Mouse (Mus musculus) myocyte (in vitro differentiated cells): ENCODE measurements at regions not wholly inside any gene's neighbourhood (a gene's known extent, or its start where the extent isn't known, plus 50 kb on each side); places are given as distances from the start of the nearest gene placed in this dataset.

Experiments used
- CEBPB ChIP-seq: IDR thresholded peaks from 2 replicates; pipeline ENCODE4 v1.6.1; 2011; ENCODE audit warnings: mild to moderate bottlenecking, moderate library complexity; ENCODE audit not compliant: poor library complexity, insufficient read depth, severe bottlenecking
- E2F4 ChIP-seq: IDR thresholded peaks from one replicate; pipeline ENCODE4 v1.6.1; 2011; ENCODE audit warnings: mild to moderate bottlenecking, control low read depth, moderate library complexity; ENCODE audit not compliant: insufficient read depth
- MAX ChIP-seq: IDR thresholded peaks from one replicate; pipeline ENCODE4 v1.6.1; 2011; ENCODE audit warnings: low read depth, mild to moderate bottlenecking, control low read depth
- MYOD1 ChIP-seq, 3 experiments: IDR thresholded peaks; one replicate each; pipeline ENCODE4 v1.6.1; 2011; ENCODE audit warnings: control low read depth in 2 of 3, low read depth in 2 of 3, mild to moderate bottlenecking in 2 of 3, moderate library complexity in 1 of 3; ENCODE audit not compliant: insufficient read length in 2 of 3, control insufficient read depth in 1 of 3
- POLR2A ChIP-seq: IDR thresholded peaks from one replicate; pipeline ENCODE4 v1.6.1; 2011; ENCODE audit warnings: low read depth, mild to moderate bottlenecking, control low read depth, moderate library complexity; ENCODE audit not compliant: insufficient read length
- REST ChIP-seq: IDR thresholded peaks from one replicate; pipeline ENCODE4 v1.6.1; 2011; ENCODE audit warnings: mild to moderate bottlenecking, control low read depth, moderate library complexity; ENCODE audit not compliant: insufficient read depth, insufficient read length
- USF1 ChIP-seq: IDR thresholded peaks from one replicate; pipeline ENCODE4 v1.6.1; 2011; ENCODE audit warnings: low read depth, mild to moderate bottlenecking, control low read depth, moderate library complexity

GRCm38 (mm10) chr12:54454606-54455005 is 201.8 kb downstream of the Sptssa start:
- TF ChIP-seq E2F4 (no peak), POLR2A (no peak), REST (no peak), USF1 (no peak), MYOD1 (IDR thresholded peaks at IDR 0.05; ENCODE audit: control insufficient read depth in 1 of 3, insufficient read length in 2 of 3, low read depth in 2 of 3) (no peak), MAX (no peak), CEBPB (no peak)
